Comparison of ENCODE assay signal across 10 mouse cellular contexts in genomic region chr11:69047592-69047991, GRCm38 (mm10). TPM values are rescaled to one million over a fixed set of nuclear protein-coding genes. Genes with fewer than 3 reads are reported as not detected.
A peak's percentile ranks its signal among the peaks of the same experiment; 100 is the strongest.
DNase-seq lines count a peak whose midpoint lies in the region; ATAC-seq and TF ChIP-seq lines count a peak whose summit lies in the region.
"Had no signal": no experiment of that assay in that cellular context is flagged by ENCODE, and none has a peak within 500 bp of the region (broad histone marks: within the 10 kb centered on the region; RNA-seq: fewer than 3 reads in every experiment).

No protein-coding gene starts in this region.

- H3K27me3 ChIP-seq in heart, postnatal 0 days (ENCODE audit: control insufficient read depth, insufficient read depth, low read length), result no peaks in the 10 kb centered on the region
- no peaks in the 10 kb centered on the region for H3K27me3 ChIP-seq in CH12.LX (replicated peaks)
- no peaks in the 10 kb centered on the region for H3K27me3 ChIP-seq in embryonic facial prominence, embryonic 13.5 days
- no peaks in the 10 kb centered on the region for H3K27me3 ChIP-seq in intestine, embryonic 15.5 days (replicated peaks)

- H3K4me2 ChIP-seq in heart, postnatal 0 days (ENCODE audit: low read depth, low read length), result peak overlapping the region; percentile 84; the same call in 1 of the 2 replicates
- H3K4me2 ChIP-seq in CH12.LX (ENCODE audit: insufficient read depth, low read depth, poor library complexity, severe bottlenecking), result peak overlapping the region; percentile 93
- peak overlapping the region; percentile 88 for H3K4me2 ChIP-seq in embryonic facial prominence, embryonic 13.5 days
- H3K4me2 ChIP-seq in intestine, embryonic 15.5 days (replicated peaks), result peak overlapping the region; percentile 77

- H3K4me3 ChIP-seq in heart, postnatal 0 days (ENCODE audit: low read depth, low read length), result no peak overlapping the region
- H3K4me3 ChIP-seq in CH12.LX (replicated peaks in 1 of 3; ENCODE audit: low read depth in 2 of 3, low read length in 2 of 3, poor library complexity in 1 of 3), result peak overlapping the region in 2 of 3 experiments; percentile 6 to 20
- H3K4me3 ChIP-seq in embryonic facial prominence, embryonic 13.5 days, result peak overlapping the region; percentile 86; the same call in 1 of the 2 replicates
- H3K4me3 ChIP-seq in intestine, embryonic 15.5 days (replicated peaks), result no peak overlapping the region; the same call in 1 of the 2 replicates

- no peak for TF ChIP-seq POLR2A in CH12.LX (IDR thresholded peaks at IDR 0.05; ENCODE audit: low read depth, low read length)

- no peaks in the 10 kb centered on the region for H3K9me3 ChIP-seq in heart, postnatal 0 days (replicated peaks; ENCODE audit: control insufficient read depth, low read length)
- no peaks in the 10 kb centered on the region for H3K9me3 ChIP-seq in CH12.LX (replicated peaks; ENCODE audit: low read length)
- H3K9me3 ChIP-seq in embryonic facial prominence, embryonic 13.5 days, result no peaks in the 10 kb centered on the region
- no peaks in the 10 kb centered on the region for H3K9me3 ChIP-seq in intestine, embryonic 15.5 days

- no peak for TF ChIP-seq EP300 in heart, postnatal 0 days (IDR thresholded peaks at IDR 0.05; ENCODE audit: low read depth)
- TF ChIP-seq EP300 in CH12.LX (IDR thresholded peaks at IDR 0.05; ENCODE audit: low read length), result no peak

- DNase-seq in heart, postnatal 0 days (ENCODE audit: low spot score), result no peak
- DNase-seq in heart, adult 18-20 months, result no peak
- DNase-seq in CH12.LX (ENCODE audit: extremely low read depth), result no peak
- no peak for DNase-seq in adrenal gland, adult 2 months
- DNase-seq in thymus, adult 18-20 months, result no peak
- DNase-seq in embryo, embryonic 10.5 days (ENCODE audit: low spot score), result no peak
- DNase-seq: adrenal gland, postnatal 10 days; right cerebral cortex, postnatal 4 days had no signal

- H3K9ac ChIP-seq in heart, postnatal 0 days (replicated peaks; ENCODE audit: low read depth, low read length), result no peak overlapping the region
- peak overlapping the region; percentile 75; the same call in 1 of the 2 replicates for H3K9ac ChIP-seq in CH12.LX (ENCODE audit: insufficient read depth, low read depth)
- peak overlapping the region; percentile 32; the same call in 1 of the 2 replicates for H3K9ac ChIP-seq in embryonic facial prominence, embryonic 13.5 days
- H3K9ac ChIP-seq in intestine, embryonic 15.5 days, result peak overlapping the region; percentile 29; the same call in 1 of the 2 replicates

- TF ChIP-seq RAD21 in CH12.LX (IDR thresholded peaks at IDR 0.05; ENCODE audit: low read depth, low read length), result no peak

- dilution Hi-C loops in CH12.LX (cut with MboI; ENCODE audit: extremely low pct_ligation_motif_present, extremely low pct_unique_long_range_greater_than_20kb, low sequenced_read_pairs), result no loop called here

- H3K79me2 ChIP-seq in CH12.LX (replicated peaks; ENCODE audit: control insufficient read depth, extremely low read depth, insufficient read depth, poor library complexity, severe bottlenecking), result peaks cover 55% of the 10 kb centered on the region

- no peak overlapping the region for H3K27ac ChIP-seq in heart, postnatal 0 days (ENCODE audit: low read depth)
- no peak overlapping the region for H3K27ac ChIP-seq in CH12.LX (ENCODE audit: insufficient read depth, low read depth)
- H3K27ac ChIP-seq in embryonic facial prominence, embryonic 13.5 days, result no peak overlapping the region
- no peak overlapping the region for H3K27ac ChIP-seq in intestine, embryonic 15.5 days

- TF ChIP-seq CTCF in heart, postnatal 0 days (IDR thresholded peaks at IDR 0.05; ENCODE audit: low read depth), result no peak
- no peak for TF ChIP-seq CTCF in CH12.LX (conservative IDR thresholded peaks at IDR 0.05 in 1 of 2, IDR thresholded peaks at IDR 0.05 in 1 of 2; ENCODE audit: low read depth in 2 of 2, low read length in 2 of 2)

- peaks cover 19% of the 10 kb centered on the region; the same call in 1 of the 2 replicates for H3K36me3 ChIP-seq in heart, postnatal 0 days (replicated peaks; ENCODE audit: control insufficient read depth, insufficient read depth, low read length)
- H3K36me3 ChIP-seq in CH12.LX (replicated peaks in 1 of 2; ENCODE audit: control insufficient read depth in 1 of 2, insufficient read depth in 1 of 2, low read length in 1 of 2), result peaks cover 39 to 52% of the 10 kb centered on the region in 2 experiments
- peaks cover 40% of the 10 kb centered on the region for H3K36me3 ChIP-seq in embryonic facial prominence, embryonic 13.5 days
- peaks cover 24% of the 10 kb centered on the region for H3K36me3 ChIP-seq in intestine, embryonic 15.5 days

- WGBS in heart, postnatal 0 days, result 82% methylated on average over 12 of the region's 12 CpGs
- 87% methylated on average over 12 of the region's 12 CpGs for WGBS in embryonic facial prominence, embryonic 13.5 days
- WGBS in intestine, embryonic 15.5 days, result 79% methylated on average over 12 of the region's 12 CpGs

- no peak for ATAC-seq in heart, postnatal 0 days (ENCODE audit: insufficient read depth, low read depth)
- ATAC-seq in embryonic facial prominence, embryonic 13.5 days (ENCODE audit: insufficient number of reproducible peaks, insufficient read depth, low FRiP score, low TSS enrichment, low read depth), result no peak
- ATAC-seq in intestine, embryonic 15.5 days, result no peak

- H3K4me1 ChIP-seq in heart, postnatal 0 days (ENCODE audit: control insufficient read depth, insufficient read depth), result peaks cover 11% of the 10 kb centered on the region
- peaks cover 20 to 69% of the 10 kb centered on the region in 2 experiments for H3K4me1 ChIP-seq in CH12.LX (ENCODE audit: control insufficient read depth in 1 of 2, insufficient read depth in 2 of 2)
- H3K4me1 ChIP-seq in embryonic facial prominence, embryonic 13.5 days, result peaks cover 32% of the 10 kb centered on the region
- peaks cover 23% of the 10 kb centered on the region for H3K4me1 ChIP-seq in intestine, embryonic 15.5 days (replicated peaks)

- in situ Hi-C loops in CH12.LX (cut with MboI; ENCODE audit: low pct_ligation_motif_present, low pct_unique_long_range_greater_than_20kb, low sequenced_read_pairs), result no loop called here

RNA-seq across cellular contexts. Expression of gene Aurkb, which starts 2.1 kb away (rescaled TPM):
- 21.4 and 54.6 TPM in 2 replicates for total RNA-seq in heart, postnatal 0 days (2014; rRNA removed; ENCODE audit: low replicate concordance)
- polyA plus RNA-seq in heart, postnatal 0 days (2015; fragmentation: Nextera tagmentation; extraction: Ambion mirVana), result 19.5 and 19.9 TPM in 2 replicates
- 1 to 10 TPM in 1 of 2 experiments, under 1 TPM in 1; 0.67 to 1.5 TPM for total RNA-seq in heart, adult 18-20 months (2021)
- total RNA-seq in CH12.LX (2012; rRNA removed), result 170 and 177 TPM in 2 replicates
- 181 and 190 TPM in 2 replicates for total RNA-seq in CH12.LX (2014; rRNA removed)
- polyA plus RNA-seq in CH12.LX (2012; ENCODE audit: insufficient read length, low read depth), result 178 and 200 TPM in 2 replicates
- 152 and 153 TPM in 2 replicates for polyA plus RNA-seq in embryonic facial prominence, embryonic 13.5 days (2015; fragmentation: Nextera tagmentation; extraction: Ambion mirVana)
- polyA plus RNA-seq in intestine, embryonic 15.5 days (2015; fragmentation: Nextera tagmentation; extraction: Ambion mirVana), result 133 and 135 TPM in 2 replicates
- 1 to 10 TPM; 1.7 to 2.8 TPM for total RNA-seq in adrenal gland, adult 2 months (2021)
- 10.8 and 11.2 TPM in 2 replicates for polyA plus RNA-seq in adrenal gland, adult 2 months (2012; rRNA removed)

RNA-seq across cellular contexts. Expression of gene Borcs6, which starts 11.9 kb away (rescaled TPM):
- 21.3 and 24.1 TPM in 2 replicates for total RNA-seq in heart, postnatal 0 days (2014; rRNA removed; ENCODE audit: low replicate concordance)
- polyA plus RNA-seq in heart, postnatal 0 days (2015; fragmentation: Nextera tagmentation; extraction: Ambion mirVana), result 12.1 and 13.0 TPM in 2 replicates
- 10 to 100 TPM; 16.7 to 19.3 TPM for total RNA-seq in heart, adult 18-20 months (2021)
- total RNA-seq in CH12.LX (2012; rRNA removed) (9.7 and 11.1 TPM in 2 replicates), CH12.LX (2014; rRNA removed) (5.1 and 7.3 TPM in 2 replicates)
- 5.4 and 6.2 TPM in 2 replicates for polyA plus RNA-seq in CH12.LX (2012; ENCODE audit: insufficient read length, low read depth)
- polyA plus RNA-seq in embryonic facial prominence, embryonic 13.5 days (2015; fragmentation: Nextera tagmentation; extraction: Ambion mirVana), result 8.9 and 10.3 TPM in 2 replicates
- 8.6 and 8.9 TPM in 2 replicates for polyA plus RNA-seq in intestine, embryonic 15.5 days (2015; fragmentation: Nextera tagmentation; extraction: Ambion mirVana)
- 10 to 100 TPM; 21.3 to 26.4 TPM for total RNA-seq in adrenal gland, adult 2 months (2021)
- polyA plus RNA-seq in adrenal gland, adult 2 months (2012; rRNA removed), result 38.9 and 41.4 TPM in 2 replicates

RNA-seq across cellular contexts. Expression of gene Tmem107, which starts 23.0 kb away (rescaled TPM):
- total RNA-seq in heart, postnatal 0 days (2014; rRNA removed; ENCODE audit: low replicate concordance), result 10.9 and 25.5 TPM in 2 replicates
- 18.3 and 24.3 TPM in 2 replicates for polyA plus RNA-seq in heart, postnatal 0 days (2015; fragmentation: Nextera tagmentation; extraction: Ambion mirVana)
- 1 to 10 TPM; 5.3 to 7.0 TPM for total RNA-seq in heart, adult 18-20 months (2021)
- total RNA-seq in CH12.LX (2012; rRNA removed) (24.4 and 30.1 TPM in 2 replicates), CH12.LX (2014; rRNA removed) (20.3 and 31.3 TPM in 2 replicates)
- polyA plus RNA-seq in CH12.LX (2012; ENCODE audit: insufficient read length, low read depth), result 13.4 and 22.6 TPM in 2 replicates
- 47.2 and 48.2 TPM in 2 replicates for polyA plus RNA-seq in embryonic facial prominence, embryonic 13.5 days (2015; fragmentation: Nextera tagmentation; extraction: Ambion mirVana)
- 43.7 and 47.6 TPM in 2 replicates for polyA plus RNA-seq in intestine, embryonic 15.5 days (2015; fragmentation: Nextera tagmentation; extraction: Ambion mirVana)
- total RNA-seq in adrenal gland, adult 2 months (2021), result 10 to 100 TPM in 1 of 2 experiments, 1 to 10 TPM in 1; 9.5 to 16.9 TPM
- polyA plus RNA-seq in adrenal gland, adult 2 months (2012; rRNA removed), result 46.6 and 49.1 TPM in 2 replicates

RNA-seq across cellular contexts. Expression of gene Ctc1, which starts 31.9 kb away (rescaled TPM):
- total RNA-seq in heart, postnatal 0 days (2014; rRNA removed; ENCODE audit: low replicate concordance), result 40.0 and 46.0 TPM in 2 replicates
- 18.6 TPM in 2 replicates for polyA plus RNA-seq in heart, postnatal 0 days (2015; fragmentation: Nextera tagmentation; extraction: Ambion mirVana)
- 10 to 100 TPM; 10.9 to 13.9 TPM for total RNA-seq in heart, adult 18-20 months (2021)
- total RNA-seq in CH12.LX (2012; rRNA removed) (40.1 and 44.8 TPM in 2 replicates), CH12.LX (2014; rRNA removed) (20.5 and 22.7 TPM in 2 replicates)
- polyA plus RNA-seq in CH12.LX (2012; ENCODE audit: insufficient read length, low read depth), result 44.1 and 69.8 TPM in 2 replicates
- 53.5 and 55.8 TPM in 2 replicates for polyA plus RNA-seq in embryonic facial prominence, embryonic 13.5 days (2015; fragmentation: Nextera tagmentation; extraction: Ambion mirVana)
- 35.1 and 38.6 TPM in 2 replicates for polyA plus RNA-seq in intestine, embryonic 15.5 days (2015; fragmentation: Nextera tagmentation; extraction: Ambion mirVana)
- 10 to 100 TPM; 21.8 to 26.6 TPM for total RNA-seq in adrenal gland, adult 2 months (2021)
- polyA plus RNA-seq in adrenal gland, adult 2 months (2012; rRNA removed), result 37.8 and 39.7 TPM in 2 replicates

RNA-seq across cellular contexts. Expression of gene Pfas, which starts 39.3 kb away (rescaled TPM):
- 10.1 and 12.3 TPM in 2 replicates for total RNA-seq in heart, postnatal 0 days (2014; rRNA removed; ENCODE audit: low replicate concordance)
- 8.3 and 8.7 TPM in 2 replicates for polyA plus RNA-seq in heart, postnatal 0 days (2015; fragmentation: Nextera tagmentation; extraction: Ambion mirVana)
- 1 to 10 TPM; 5.4 to 6.2 TPM for total RNA-seq in heart, adult 18-20 months (2021)
- 110 and 132 TPM in 2 replicates for total RNA-seq in CH12.LX (2012; rRNA removed)
- total RNA-seq in CH12.LX (2014; rRNA removed), result 61.9 and 65.0 TPM in 2 replicates
- 66.5 and 72.9 TPM in 2 replicates for polyA plus RNA-seq in CH12.LX (2012; ENCODE audit: insufficient read length, low read depth)
- polyA plus RNA-seq in embryonic facial prominence, embryonic 13.5 days (2015; fragmentation: Nextera tagmentation; extraction: Ambion mirVana), result 42.7 and 44.4 TPM in 2 replicates
- polyA plus RNA-seq in intestine, embryonic 15.5 days (2015; fragmentation: Nextera tagmentation; extraction: Ambion mirVana), result 29.7 and 32.1 TPM in 2 replicates
- total RNA-seq in adrenal gland, adult 2 months (2021), result 10 to 100 TPM; 23.7 to 28.6 TPM
- 14.5 and 16.7 TPM in 2 replicates for polyA plus RNA-seq in adrenal gland, adult 2 months (2012; rRNA removed)

Comparison
In these comparisons a context has a peak if more than half of its experiments do, and no peak if none do; other contexts are left out.
1. H3K4me3 ChIP-seq: peak in CH12.LX (2 of 3) and embryonic facial prominence, embryonic 13.5 days (single experiment); none in heart, postnatal 0 days (single experiment) and intestine, embryonic 15.5 days (single experiment).
2. Peak in every context shown above with its lines, with median percentiles within 50 percentile points of each other: H3K4me2 ChIP-seq.